Mouse (Mus musculus) lung, embryonic 14.5 days (tissue): ENCODE measurements around the gene 1810062G17Rik. TPM values are rescaled to one million over a fixed set of nuclear protein-coding genes. Genes with fewer than 3 reads are reported as not detected.
A peak's percentile ranks its signal among the peaks of the same experiment; 100 is the strongest.

ENCODE experiments used
- ATAC-seq: fragments of 200-750 bp; cut with Nextera tagmentation; 2 replicates; pipeline ENCODE4 v1.8.0; 2017; ENCODE audit warnings: mild to moderate bottlenecking, moderate TSS enrichment, moderate library complexity; ENCODE audit not compliant: insufficient read depth
- DNase-seq: peaks from one replicate; pipeline ENCODE4 v3.0.0-alpha.2; 2015
- H3K27ac ChIP-seq: fragments of 300-500 bp; sonication (generic); 2 replicates; pipeline ENCODE4 v1.5.1; 2014; ENCODE audit warnings: low read depth, mild to moderate bottlenecking, moderate library complexity
- H3K27me3 ChIP-seq: fragments of 300-500 bp; sonication (generic); 2 replicates; pipeline ENCODE4 v1.6.1; 2014; ENCODE audit warnings: low read length, control low read depth; ENCODE audit not compliant: insufficient read depth
- H3K36me3 ChIP-seq: fragments of 300-500 bp; sonication (generic); 2 replicates; pipeline ENCODE4 v1.6.1; 2014; ENCODE audit warnings: control low read depth; ENCODE audit not compliant: insufficient read depth
- H3K4me1 ChIP-seq: fragments of 300-500 bp; sonication (generic); 2 replicates; pipeline ENCODE4 v1.6.1; 2014; ENCODE audit warnings: antibody characterized with exemption, control low read depth; ENCODE audit not compliant: insufficient read depth
- H3K4me2 ChIP-seq: fragments of 300-500 bp; sonication (generic); 2 replicates; pipeline ENCODE4 v1.6.1; 2014; ENCODE audit warnings: mild to moderate bottlenecking
- H3K4me3 ChIP-seq: fragments of 300-500 bp; sonication (generic); 2 replicates; pipeline ENCODE4 v1.5.1; 2014; ENCODE audit warnings: low read depth, low read length
- H3K9ac ChIP-seq: fragments of 300-500 bp; sonication (generic); 2 replicates; pipeline ENCODE4 v1.6.1; 2014
- H3K9me3 ChIP-seq: fragments of 300-500 bp; sonication (generic); 2 replicates; pipeline ENCODE4 v1.6.1; 2016; ENCODE audit warnings: low read depth, low read length, control low read depth
- CTCF ChIP-seq: IDR thresholded peaks from 2 replicates; pipeline ENCODE4 v1.5.1; 2016; ENCODE audit warnings: antibody characterized with exemption, low read depth
- WGBS: fragments of 180-500 bp; shearing (Covaris S2); extraction: QIAGEN DNeasy Blood & Tissue Kit; methylation state at CpG from one replicate; pipeline ENCODE4 v1.1.7; 2014; 5-methylcytosine and 5-hydroxymethylcytosine counted together
- polyA plus RNA-seq: library from polyadenylated mRNA; unstranded; fragments of >200 nt; fragmentation: Nextera tagmentation; extraction: Ambion mirVana; gene quantifications from 2 replicates; pipeline ENCODE4 v1.2.1, GENCODE M21; 2014

The 1810062G17Rik gene
- polyA plus RNA-seq, 1 experiment from 2014 or later: 3.3 TPM

DNA sequence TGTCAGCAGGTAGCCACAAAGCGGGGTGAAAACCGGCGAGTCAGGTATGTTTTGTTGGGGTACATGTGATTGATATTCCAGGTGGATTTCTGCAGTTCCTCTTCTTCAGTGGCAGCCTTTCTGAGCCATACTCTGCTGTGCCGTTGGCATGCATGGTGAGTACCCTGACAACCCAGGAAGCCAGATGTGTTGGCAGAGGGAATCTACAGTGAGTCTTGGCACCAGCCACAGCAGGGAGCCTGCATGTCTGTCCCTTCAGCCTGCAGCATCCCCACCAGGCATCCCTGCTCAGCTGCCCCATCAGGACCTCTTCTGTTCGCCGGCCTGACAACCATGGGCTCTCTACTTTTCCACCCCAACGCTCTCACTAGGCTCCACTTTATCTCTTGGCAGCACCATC is 25.8 kb downstream of the 1810062G17Rik start:
- no peak overlapping the region for H3K9ac ChIP-seq
- no peaks in the 10 kb centered on the region for H3K4me1 ChIP-seq
- DNase-seq: no peak
- ATAC-seq: no peak
- 56% methylated on average over 7 of the region's 7 CpGs for WGBS
- H3K27ac ChIP-seq: no peak overlapping the region
- H3K9me3 ChIP-seq: no peaks in the 10 kb centered on the region
- H3K36me3 ChIP-seq: no peaks in the 10 kb centered on the region
- H3K4me2 ChIP-seq: no peak overlapping the region
- no peak overlapping the region for H3K4me3 ChIP-seq
- H3K27me3 ChIP-seq: no peaks in the 10 kb centered on the region
- TF ChIP-seq CTCF: no peak

DNA sequence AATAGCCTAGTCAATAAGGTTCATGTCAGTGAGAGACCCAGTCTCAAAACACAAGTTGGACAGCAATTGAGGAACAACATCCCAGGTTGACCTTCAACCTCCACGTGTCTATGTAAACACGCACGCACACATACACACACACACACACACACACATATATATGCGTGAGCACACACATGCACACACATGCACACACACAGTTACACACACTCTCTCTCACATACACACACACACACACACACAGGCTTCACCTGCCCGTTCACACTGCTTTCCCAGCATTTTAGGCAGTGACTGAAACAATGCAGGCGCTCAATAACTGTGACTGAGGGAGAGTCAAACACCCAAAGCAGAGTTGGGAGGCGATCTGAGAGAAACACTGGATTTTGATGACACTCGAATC is 29.6 kb downstream of the 1810062G17Rik start:
- Histone ChIP-seq H3K27me3 (no peaks in the 10 kb centered on the region), H3K9ac (no peak overlapping the region), H3K4me1 (no peaks in the 10 kb centered on the region), H3K9me3 (no peaks in the 10 kb centered on the region), H3K27ac (no peak overlapping the region), H3K36me3 (no peaks in the 10 kb centered on the region), H3K4me2 (no peak overlapping the region), H3K4me3 (no peak overlapping the region)
- ATAC-seq (no peak), DNase-seq (no peak)
- WGBS: 73% methylated on average over 8 of the region's 8 CpGs
- no peak for TF ChIP-seq CTCF

DNA sequence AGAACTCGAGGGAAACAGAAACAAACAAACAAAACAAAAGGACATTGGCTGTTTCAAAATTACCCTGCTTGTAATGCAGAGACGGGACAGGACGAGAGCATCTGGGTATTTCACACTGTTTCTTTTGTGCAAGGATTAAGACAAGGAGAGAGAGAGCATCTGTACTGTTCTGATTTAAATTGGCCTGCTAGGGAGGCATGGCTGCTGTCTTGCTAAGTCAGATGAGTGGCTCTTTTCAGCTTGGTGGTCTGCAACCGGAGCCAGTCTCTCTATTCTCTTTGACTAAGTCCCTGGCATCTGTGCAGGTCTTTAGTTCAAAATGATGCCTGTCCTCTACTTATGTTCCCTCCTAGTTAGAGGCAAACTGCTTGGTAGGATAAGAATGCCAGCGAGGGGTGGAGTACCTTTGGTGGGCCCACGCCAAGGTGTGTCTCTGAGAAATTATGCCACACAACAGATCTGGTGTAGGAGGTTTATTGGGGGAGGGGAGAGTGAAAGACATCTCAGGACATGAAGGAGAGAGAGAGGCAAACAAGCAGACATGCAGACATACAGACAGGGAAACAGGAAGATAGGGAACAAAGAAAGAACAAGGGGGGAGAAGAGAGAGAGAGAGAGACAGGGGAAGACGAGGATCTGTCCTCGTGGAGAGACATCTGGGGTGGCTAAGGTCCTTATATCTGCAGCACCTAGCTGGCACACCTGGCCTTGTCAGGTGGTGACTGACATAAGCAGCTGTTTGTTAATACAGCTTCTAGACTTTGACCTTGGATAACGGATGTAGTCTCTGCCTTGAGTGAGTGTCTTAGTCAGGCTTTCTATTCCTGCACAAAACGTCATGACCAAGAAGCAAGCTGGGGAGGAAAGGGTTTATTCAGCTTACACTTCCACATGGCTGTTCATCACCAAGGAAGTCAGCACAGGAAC is 30.3 kb downstream of the 1810062G17Rik start:
- DNase-seq (no peak), ATAC-seq (no peak)
- no peaks in the 10 kb centered on the region for H3K4me1 ChIP-seq
- 58% methylated on average over 10 of the region's 10 CpGs for WGBS
- no peaks in the 10 kb centered on the region for H3K9me3 ChIP-seq
- no peaks in the 10 kb centered on the region for H3K27me3 ChIP-seq
- no peak overlapping the region for H3K4me2 ChIP-seq
- no peak overlapping the region for H3K9ac ChIP-seq
- no peak for TF ChIP-seq CTCF
- no peaks in the 10 kb centered on the region for H3K36me3 ChIP-seq
- H3K27ac ChIP-seq: no peak overlapping the region
- H3K4me3 ChIP-seq: no peak overlapping the region

DNA sequence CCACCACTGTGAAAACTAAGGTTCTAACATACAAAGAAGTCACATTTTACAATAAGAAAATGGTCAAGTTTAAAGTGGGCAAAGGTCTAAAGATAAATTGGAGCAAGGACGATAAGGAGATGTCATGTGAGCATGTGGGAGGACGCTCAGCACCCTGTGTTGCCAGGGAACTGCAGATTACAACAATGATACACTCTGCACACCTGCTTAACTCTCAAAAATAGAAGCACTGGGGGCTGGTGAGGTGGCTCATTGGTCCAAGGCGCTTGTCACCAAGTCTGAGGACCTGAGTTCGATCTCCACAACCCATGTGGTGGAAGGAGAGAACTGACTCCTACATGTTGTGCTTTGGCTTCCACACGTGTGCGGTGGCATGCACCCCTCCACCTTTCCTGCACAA is 35.8 kb downstream of the 1810062G17Rik start:
- 84% methylated on average over 6 of the region's 6 CpGs for WGBS
- Histone ChIP-seq H3K9me3 (no peaks in the 10 kb centered on the region), H3K4me1 (no peaks in the 10 kb centered on the region), H3K9ac (no peak overlapping the region), H3K4me3 (no peak overlapping the region), H3K36me3 (no peaks in the 10 kb centered on the region), H3K27me3 (no peaks in the 10 kb centered on the region), H3K4me2 (no peak overlapping the region), H3K27ac (no peak overlapping the region)
- ATAC-seq (no peak), DNase-seq (no peak)
- TF ChIP-seq CTCF: no peak

DNA sequence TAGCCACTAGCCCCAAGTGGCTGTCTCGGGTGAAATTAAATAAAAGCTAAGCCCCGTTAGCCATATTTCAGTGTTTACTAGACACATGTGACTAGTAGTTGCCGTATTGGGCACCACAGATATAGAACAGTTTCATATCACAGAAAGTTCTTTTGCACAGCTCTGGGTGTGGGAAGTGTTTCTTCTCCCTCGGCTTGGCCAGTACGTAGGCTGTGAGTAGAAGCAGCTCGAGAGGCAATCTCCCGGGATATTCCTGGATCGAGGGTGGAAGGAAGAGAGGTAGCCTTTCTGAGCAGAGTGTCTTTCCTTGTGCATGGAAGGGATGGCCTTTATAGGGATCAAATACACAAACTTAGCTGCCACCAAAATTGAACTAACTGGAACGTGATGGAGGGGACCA is 40.5 kb downstream of the 1810062G17Rik start:
- no peak for TF ChIP-seq CTCF
- peaks cover 14% of the 10 kb centered on the region for H3K27me3 ChIP-seq
- no peaks in the 10 kb centered on the region for H3K9me3 ChIP-seq
- no peaks in the 10 kb centered on the region for H3K36me3 ChIP-seq
- ATAC-seq (no peak), DNase-seq (no peak)
- no peak overlapping the region for H3K4me2 ChIP-seq
- no peak overlapping the region for H3K9ac ChIP-seq
- no peak overlapping the region for H3K27ac ChIP-seq
- 83% methylated on average over 9 of the region's 9 CpGs for WGBS
- no peaks in the 10 kb centered on the region for H3K4me1 ChIP-seq
- no peak overlapping the region for H3K4me3 ChIP-seq

DNA sequence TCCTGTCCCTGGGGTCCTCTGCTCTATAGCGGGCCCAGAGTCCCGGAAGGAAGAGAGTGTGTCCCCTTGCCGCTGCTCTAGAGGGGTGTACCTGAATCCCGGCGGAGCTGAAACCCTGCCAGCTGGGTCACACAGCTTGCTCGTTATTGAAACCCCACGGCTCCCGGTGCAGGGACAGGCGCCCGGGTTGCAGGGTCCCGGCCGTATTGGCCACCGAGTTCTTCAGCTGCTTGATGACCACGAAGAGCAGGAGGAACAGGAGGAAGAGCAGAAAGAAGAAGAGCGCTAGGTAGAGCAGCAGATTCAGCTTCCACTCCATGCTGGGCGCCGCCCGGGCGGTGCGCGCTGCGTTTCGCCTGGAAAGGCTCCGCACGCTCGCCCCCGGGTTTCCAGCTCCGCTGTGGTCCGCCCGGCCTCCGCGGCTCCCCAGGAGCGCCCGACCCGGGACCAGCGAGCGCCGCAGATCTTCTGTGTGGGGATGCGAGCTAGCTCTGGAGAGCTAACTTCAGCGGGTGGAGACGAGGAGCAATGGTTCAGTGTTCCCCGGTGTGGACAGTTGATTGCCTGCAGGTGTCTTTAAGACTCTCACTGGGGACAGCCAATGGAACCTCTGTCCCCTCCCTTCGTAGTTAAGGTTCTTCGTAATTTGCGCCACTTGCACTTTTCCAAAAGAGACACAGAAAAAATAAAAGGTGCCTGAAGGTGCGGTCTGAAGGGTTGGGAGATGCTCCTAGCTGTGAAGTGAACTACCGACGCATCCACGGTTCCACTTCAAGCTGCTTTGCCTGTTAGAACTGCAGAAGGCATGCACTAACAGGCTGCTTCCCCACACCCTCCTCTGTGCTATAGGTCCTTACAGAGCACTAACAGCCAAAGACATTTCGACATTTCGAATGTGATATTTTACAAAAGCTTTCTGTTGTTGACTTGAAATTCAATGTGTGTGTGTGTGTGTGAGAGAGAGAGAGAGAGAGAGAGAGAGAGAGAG is 45.6 kb downstream of the 1810062G17Rik start, which contains the start of gene Gm11549:
Gm11549 (minus strand) TSS at position 741 of the 988 bp plus-strand sequence.
- WGBS: 1% methylated on average over 51 of the region's 51 CpGs
- H3K9ac ChIP-seq: peak within 1 kb of the TSS; percentile 44
- no peaks in the 10 kb centered on the region for H3K4me1 ChIP-seq
- peak within 1 kb of the TSS; percentile 42 for H3K4me3 ChIP-seq
- ATAC-seq: no peak
- peaks cover 30% of the 10 kb centered on the region for H3K27me3 ChIP-seq
- DNase-seq: peak; percentile 45
- H3K36me3 ChIP-seq: no peaks in the 10 kb centered on the region
- peak within 1 kb of the TSS; percentile 84 for H3K4me2 ChIP-seq
- H3K27ac ChIP-seq: no peak within 1 kb of the TSS
- H3K9me3 ChIP-seq: no peaks in the 10 kb centered on the region
- TF ChIP-seq CTCF: no peak
